Mouse (Mus musculus) embryonic facial prominence, embryonic 13.5 days (tissue): Measurements from ENCODE around the gene Rpp30. TPM values are rescaled to one million over a fixed set of nuclear protein-coding genes. Genes with fewer than 3 reads are reported as not detected.

Experiments
- ATAC-seq: fragments of 200-750 bp; cut with Nextera tagmentation; 2 replicates; pipeline ENCODE4 v1.8.0; 2017; ENCODE audit warnings: low read depth; ENCODE audit not compliant: insufficient number of reproducible peaks, insufficient read depth, low FRiP score, low TSS enrichment
- H3K27ac ChIP-seq: fragments of 300-500 bp; sonication (generic); 2 replicates; pipeline ENCODE4 v1.5.1; 2015; ENCODE audit warnings: moderate library complexity, mild to moderate bottlenecking, inconsistent platforms
- H3K27me3 ChIP-seq: fragments of 300-500 bp; sonication (generic); 2 replicates; pipeline ENCODE4 v1.6.1; 2015; ENCODE audit warnings: mild to moderate bottlenecking, inconsistent platforms
- H3K36me3 ChIP-seq: fragments of 300-500 bp; sonication (generic); 2 replicates; pipeline ENCODE4 v1.6.1; 2015; ENCODE audit warnings: mild to moderate bottlenecking, inconsistent platforms
- H3K4me1 ChIP-seq: fragments of 300-500 bp; sonication (generic); 2 replicates; pipeline ENCODE4 v1.6.1; 2015; ENCODE audit warnings: inconsistent platforms
- H3K4me2 ChIP-seq: fragments of 300-500 bp; sonication (generic); 2 replicates; pipeline ENCODE4 v1.6.1; 2015; ENCODE audit warnings: moderate library complexity, mild to moderate bottlenecking, inconsistent platforms
- H3K4me3 ChIP-seq: fragments of 300-500 bp; sonication (generic); 2 replicates; pipeline ENCODE4 v1.5.1; 2015; ENCODE audit warnings: mild to moderate bottlenecking, inconsistent platforms
- H3K9ac ChIP-seq: fragments of 300-500 bp; sonication (generic); 2 replicates; pipeline ENCODE4 v1.6.1; 2015; ENCODE audit warnings: mild to moderate bottlenecking, inconsistent platforms
- H3K9me3 ChIP-seq: fragments of 300-500 bp; sonication (generic); 2 replicates; pipeline ENCODE4 v1.6.1; 2016; ENCODE audit warnings: inconsistent platforms
- WGBS: fragments of 180-500 bp; shearing (Covaris S2); methylation state at CpG from one replicate; pipeline ENCODE4 v1.1.7; 2015; ENCODE audit warnings: mixed read lengths; 5-methylcytosine and 5-hydroxymethylcytosine counted together
- polyA plus RNA-seq: library from polyadenylated mRNA; unstranded; fragments of >200 nt; fragmentation: Nextera tagmentation; extraction: Ambion mirVana; gene quantifications from 2 replicates; pipeline ENCODE4 v1.2.1, GENCODE M21; 2015

Gene Rpp30
- polyA plus RNA-seq, 1 experiment from 2014 or later = 71.7 TPM

GRCm38 (mm10) chr19:36129643-36130042 lies 46.1 kb downstream of the Rpp30 start:
- no peak overlapping the region for H3K9ac ChIP-seq
- 56% methylated on average over 12 of the region's 12 CpGs for WGBS
- ATAC-seq = no peak
- H3K4me1 ChIP-seq = peaks cover 4% of the 10 kb centered on the region; the same call in 1 of the 2 replicates
- no peak overlapping the region for H3K4me3 ChIP-seq
- no peaks in the 10 kb centered on the region for H3K9me3 ChIP-seq
- no peak overlapping the region for H3K27ac ChIP-seq
- H3K36me3 ChIP-seq = no peaks in the 10 kb centered on the region
- no peak overlapping the region for H3K4me2 ChIP-seq
- no peaks in the 10 kb centered on the region for H3K27me3 ChIP-seq

DNA sequence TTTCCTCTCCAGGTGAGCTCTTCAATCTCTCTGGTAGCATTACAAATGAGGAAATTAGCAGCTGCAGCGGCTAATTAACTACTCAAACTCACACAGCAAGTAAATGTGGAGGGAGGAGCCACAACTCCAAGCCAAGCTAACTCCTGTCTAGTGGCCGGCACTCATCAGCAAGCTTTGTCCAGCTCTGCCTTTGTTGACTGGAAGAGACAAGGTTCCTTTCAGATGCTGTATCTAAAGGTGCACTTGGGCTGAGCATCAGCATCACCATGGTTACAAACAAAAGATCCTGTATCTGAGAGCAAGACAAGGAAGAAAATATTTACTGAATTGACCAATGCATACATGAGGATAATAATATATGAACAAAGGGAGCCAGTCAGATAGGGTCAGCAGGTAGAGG lies 46.7 kb downstream of the Rpp30 start:
- H3K27me3 ChIP-seq = no peaks in the 10 kb centered on the region
- no peak overlapping the region for H3K4me2 ChIP-seq
- no peak overlapping the region for H3K4me3 ChIP-seq
- H3K9ac ChIP-seq = no peak overlapping the region
- no peak overlapping the region for H3K27ac ChIP-seq
- H3K4me1 ChIP-seq = peaks cover 4% of the 10 kb centered on the region; the same call in 1 of the 2 replicates
- 56% methylated on average over 2 of the region's 2 CpGs for WGBS
- no peaks in the 10 kb centered on the region for H3K9me3 ChIP-seq
- ATAC-seq = no peak
- no peaks in the 10 kb centered on the region for H3K36me3 ChIP-seq

- no peaks in the 10 kb centered on the region for H3K9me3 ChIP-seq
- no peaks in the 10 kb centered on the region for H3K36me3 ChIP-seq
- no peak overlapping the region for H3K27ac ChIP-seq
- WGBS = 62% methylated on average over 6 of the region's 6 CpGs
- no peak overlapping the region for H3K4me2 ChIP-seq
- peaks cover 4% of the 10 kb centered on the region; the same call in 1 of the 2 replicates for H3K4me1 ChIP-seq
- H3K4me3 ChIP-seq = no peak overlapping the region
- H3K9ac ChIP-seq = no peak overlapping the region
- ATAC-seq = no peak
- H3K27me3 ChIP-seq = no peaks in the 10 kb centered on the region
Measured at GRCm38 (mm10) chr19:36131990-36132389, 48.5 kb downstream of the Rpp30 start.

DNA sequence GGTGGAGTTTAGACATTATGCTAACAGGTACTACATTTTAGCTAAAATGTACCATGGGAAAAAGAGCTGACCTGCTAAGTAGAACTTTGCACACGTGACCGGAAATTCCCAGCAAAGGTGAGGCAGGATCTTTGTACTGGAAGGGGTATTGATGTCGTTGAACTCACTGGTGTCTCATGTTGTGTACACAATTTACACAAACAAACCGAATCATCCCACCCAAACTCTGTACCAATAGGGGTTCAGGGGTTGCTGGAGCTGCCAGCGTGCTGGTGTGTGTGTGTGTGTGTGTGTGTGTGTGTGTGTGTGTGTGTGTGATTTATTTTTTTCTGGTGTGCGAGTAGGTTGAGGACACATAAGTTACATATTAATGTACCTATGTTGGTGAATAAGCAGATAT lies 49.5 kb downstream of the Rpp30 start:
- Histone ChIP-seq H3K27me3 (no peaks in the 10 kb centered on the region), H3K36me3 (no peaks in the 10 kb centered on the region), H3K4me2 (no peak overlapping the region), H3K4me1 (peaks cover 4% of the 10 kb centered on the region; the same call in 1 of the 2 replicates), H3K4me3 (no peak overlapping the region), H3K9ac (no peak overlapping the region), H3K27ac (no peak overlapping the region), H3K9me3 (no peaks in the 10 kb centered on the region)
- ATAC-seq = no peak
- WGBS = 83% methylated on average over 6 of the region's 6 CpGs

DNA sequence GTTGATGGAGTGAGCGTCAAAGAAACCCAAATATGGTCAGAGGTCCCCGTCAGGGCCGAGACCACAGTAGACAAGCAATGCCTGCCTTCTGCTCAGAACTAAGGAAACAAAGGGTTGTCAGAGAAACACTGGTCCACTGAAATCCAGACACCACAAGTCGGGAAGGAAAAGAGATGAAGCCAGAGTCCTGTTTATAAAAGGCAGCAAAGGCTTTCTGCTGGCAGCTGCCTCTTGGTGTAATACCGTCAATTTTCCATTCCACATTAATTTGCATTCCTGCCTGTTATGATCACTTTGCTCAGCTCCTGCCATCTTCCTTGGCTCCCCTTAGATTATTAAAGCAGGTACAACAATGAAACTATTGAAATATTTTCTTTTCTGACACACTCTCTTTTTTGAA lies 50.2 kb downstream of the Rpp30 start:
- Histone ChIP-seq H3K4me1 (peaks cover 4% of the 10 kb centered on the region; the same call in 1 of the 2 replicates), H3K9me3 (no peaks in the 10 kb centered on the region), H3K4me2 (no peak overlapping the region), H3K9ac (no peak overlapping the region), H3K27ac (no peak overlapping the region), H3K4me3 (no peak overlapping the region), H3K27me3 (no peaks in the 10 kb centered on the region), H3K36me3 (no peaks in the 10 kb centered on the region)
- 47% methylated on average over 5 of the region's 5 CpGs for WGBS
- no peak for ATAC-seq

- Histone ChIP-seq H3K4me1 (no peaks in the 10 kb centered on the region), H3K4me2 (no peak overlapping the region), H3K27me3 (no peaks in the 10 kb centered on the region), H3K4me3 (no peak overlapping the region), H3K9me3 (peaks cover 8% of the 10 kb centered on the region; the same call in 1 of the 2 replicates), H3K9ac (no peak overlapping the region), H3K27ac (no peak overlapping the region), H3K36me3 (no peaks in the 10 kb centered on the region)
- no peak for ATAC-seq
- WGBS = 93% methylated on average over 2 of the region's 2 CpGs
Measured at GRCm38 (mm10) chr19:36143571-36143970, 60.1 kb downstream of the Rpp30 start.

GRCm38 (mm10) chr19:36148578-36148977 lies 65.1 kb downstream of the Rpp30 start:
- Histone ChIP-seq H3K4me1 (no peaks in the 10 kb centered on the region), H3K27me3 (no peaks in the 10 kb centered on the region), H3K4me3 (no peak overlapping the region), H3K9me3 (peaks cover 8% of the 10 kb centered on the region; the same call in 1 of the 2 replicates), H3K36me3 (no peaks in the 10 kb centered on the region), H3K4me2 (no peak overlapping the region), H3K27ac (no peak overlapping the region), H3K9ac (no peak overlapping the region)
- no peak for ATAC-seq
- 76% methylated on average over 6 of the region's 6 CpGs for WGBS

GRCm38 (mm10) chr19:36150241-36151007 lies 66.9 kb downstream of the Rpp30 start:
- H3K4me1 ChIP-seq = no peaks in the 10 kb centered on the region
- no peak for ATAC-seq

More at GRCm38 (mm10) chr19:36150241-36151007, 66.9 kb downstream of the Rpp30 start:
- Histone ChIP-seq H3K4me3 (no peak overlapping the region), H3K36me3 (no peaks in the 10 kb centered on the region), H3K9me3 (peaks cover under 1% of the 10 kb centered on the region; the same call in 1 of the 2 replicates), H3K9ac (no peak overlapping the region), H3K27me3 (no peaks in the 10 kb centered on the region), H3K4me2 (no peak overlapping the region), H3K27ac (no peak overlapping the region)
- 67% methylated on average over 4 of the region's 4 CpGs for WGBS

Other genes with a start within 250 kb of the Rpp30 start
- gene Htr7, start 26.2 kb upstream of the Rpp30 start, polyA plus RNA-seq = 0.76 and 1.2 TPM in 2 replicates
- 0.51 and 1.5 TPM in 2 replicates for gene Ankrd1, start 36.4 kb downstream of the Rpp30 start, polyA plus RNA-seq